Mouse (Mus musculus): ENCODE data around the gene Kmt2a. TPM values are rescaled to one million over a fixed set of nuclear protein-coding genes. Genes with fewer than 3 reads are reported as not detected.

Gene Kmt2a
- polyA plus RNA-seq, 1 experiment: 31.3 TPM

- H3K4me3 ChIP-seq (replicated peaks; ENCODE audit: insufficient read depth, low read depth, low read length): no peak overlapping the region
- H3K27ac ChIP-seq (ENCODE audit: insufficient read depth, low read length): no peak overlapping the region
- peak; percentile 70 to 80 for DNase-seq
- TF ChIP-seq CTCF (IDR thresholded peaks at IDR 0.05; ENCODE audit: borderline replicate concordance, insufficient read depth, low read depth, low read length): peak; percentile 74
- TF ChIP-seq POLR2A (IDR thresholded peaks at IDR 0.05; ENCODE audit: borderline replicate concordance, insufficient read depth, low read length): no peak
- 24% methylated on average over 7 of the region's 7 CpGs for WGBS
- no peaks in the 10 kb centered on the region for H3K4me1 ChIP-seq (ENCODE audit: control insufficient read depth, insufficient read depth, low read length)
- H3K27me3 ChIP-seq (ENCODE audit: control insufficient read depth, insufficient read depth, low read length): no peaks in the 10 kb centered on the region
These were observed 44.7 kb downstream of the Kmt2a start for GRCm38 (mm10) chr9:44836439-44836838.

DNA sequence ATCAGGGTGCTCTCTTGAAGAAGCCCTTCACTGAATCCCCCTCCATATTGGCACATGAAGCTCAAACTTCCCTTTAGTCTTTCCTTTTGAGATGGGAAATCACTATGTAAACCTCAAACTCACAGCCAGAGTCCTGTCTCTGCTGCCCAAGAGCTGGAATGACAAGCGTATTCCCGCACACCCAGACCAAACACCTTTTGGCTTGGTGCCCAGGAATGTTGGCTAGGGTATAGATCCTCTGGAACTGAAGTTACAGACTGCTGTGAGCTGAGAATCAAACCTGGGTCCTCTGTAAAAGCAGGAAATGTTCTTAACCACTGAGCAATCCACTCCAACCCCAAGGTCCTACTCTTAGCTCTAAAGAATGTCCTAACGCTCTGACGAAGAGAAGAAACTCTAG, 48.7 kb downstream of the Kmt2a start:
- WGBS: 49% methylated on average over 4 of the region's 4 CpGs
- DNase-seq: peak in 1 of 2 experiments; percentile 32
- Histone ChIP-seq H3K4me1 (ENCODE audit: control insufficient read depth, insufficient read depth, low read length) (no peaks in the 10 kb centered on the region), H3K27ac (ENCODE audit: insufficient read depth, low read length) (no peak overlapping the region), H3K27me3 (ENCODE audit: control insufficient read depth, insufficient read depth, low read length) (no peaks in the 10 kb centered on the region), H3K4me3 (replicated peaks; ENCODE audit: insufficient read depth, low read depth, low read length) (no peak overlapping the region)
- no peak for TF ChIP-seq POLR2A (IDR thresholded peaks at IDR 0.05; ENCODE audit: borderline replicate concordance, insufficient read depth, low read length)
- TF ChIP-seq CTCF (IDR thresholded peaks at IDR 0.05; ENCODE audit: borderline replicate concordance, insufficient read depth, low read depth, low read length): no peak

- H3K4me1 ChIP-seq (ENCODE audit: control insufficient read depth, insufficient read depth, low read length): no peaks in the 10 kb centered on the region
- DNase-seq: no peak
- H3K27me3 ChIP-seq (ENCODE audit: control insufficient read depth, insufficient read depth, low read length): no peaks in the 10 kb centered on the region
- TF ChIP-seq CTCF (IDR thresholded peaks at IDR 0.05; ENCODE audit: borderline replicate concordance, insufficient read depth, low read depth, low read length) (no peak), POLR2A (IDR thresholded peaks at IDR 0.05; ENCODE audit: borderline replicate concordance, insufficient read depth, low read length) (no peak)
- H3K27ac ChIP-seq (ENCODE audit: insufficient read depth, low read length): no peak overlapping the region
- WGBS: 72% methylated on average over 2 of the region's 2 CpGs
- H3K4me3 ChIP-seq (replicated peaks; ENCODE audit: insufficient read depth, low read depth, low read length): no peak overlapping the region
These were observed 50.6 kb downstream of the Kmt2a start for GRCm38 (mm10) chr9:44830506-44830905.

- DNase-seq: no peak
- H3K4me1 ChIP-seq (ENCODE audit: control insufficient read depth, insufficient read depth, low read length): no peaks in the 10 kb centered on the region
- H3K4me3 ChIP-seq (replicated peaks; ENCODE audit: insufficient read depth, low read depth, low read length): no peak overlapping the region
- no peak for TF ChIP-seq POLR2A (IDR thresholded peaks at IDR 0.05; ENCODE audit: borderline replicate concordance, insufficient read depth, low read length)
- no peak for TF ChIP-seq CTCF (IDR thresholded peaks at IDR 0.05; ENCODE audit: borderline replicate concordance, insufficient read depth, low read depth, low read length)
- H3K27ac ChIP-seq (ENCODE audit: insufficient read depth, low read length): no peak overlapping the region
- no peaks in the 10 kb centered on the region for H3K27me3 ChIP-seq (ENCODE audit: control insufficient read depth, insufficient read depth, low read length)
- WGBS: 96% methylated on average over 11 of the region's 11 CpGs
These were observed 52.2 kb downstream of the Kmt2a start for GRCm38 (mm10) chr9:44828944-44829343.

GRCm38 (mm10) chr9:44826660-44827059, 54.4 kb downstream of the Kmt2a start:
- 91% methylated on average over 7 of the region's 7 CpGs for WGBS
- Histone ChIP-seq H3K4me3 (replicated peaks; ENCODE audit: insufficient read depth, low read depth, low read length) (no peak overlapping the region), H3K27me3 (ENCODE audit: control insufficient read depth, insufficient read depth, low read length) (no peaks in the 10 kb centered on the region), H3K27ac (ENCODE audit: insufficient read depth, low read length) (no peak overlapping the region), H3K4me1 (ENCODE audit: control insufficient read depth, insufficient read depth, low read length) (no peaks in the 10 kb centered on the region)
- TF ChIP-seq CTCF (IDR thresholded peaks at IDR 0.05; ENCODE audit: borderline replicate concordance, insufficient read depth, low read depth, low read length): no peak
- no peak for TF ChIP-seq POLR2A (IDR thresholded peaks at IDR 0.05; ENCODE audit: borderline replicate concordance, insufficient read depth, low read length)
- no peak for DNase-seq

DNA sequence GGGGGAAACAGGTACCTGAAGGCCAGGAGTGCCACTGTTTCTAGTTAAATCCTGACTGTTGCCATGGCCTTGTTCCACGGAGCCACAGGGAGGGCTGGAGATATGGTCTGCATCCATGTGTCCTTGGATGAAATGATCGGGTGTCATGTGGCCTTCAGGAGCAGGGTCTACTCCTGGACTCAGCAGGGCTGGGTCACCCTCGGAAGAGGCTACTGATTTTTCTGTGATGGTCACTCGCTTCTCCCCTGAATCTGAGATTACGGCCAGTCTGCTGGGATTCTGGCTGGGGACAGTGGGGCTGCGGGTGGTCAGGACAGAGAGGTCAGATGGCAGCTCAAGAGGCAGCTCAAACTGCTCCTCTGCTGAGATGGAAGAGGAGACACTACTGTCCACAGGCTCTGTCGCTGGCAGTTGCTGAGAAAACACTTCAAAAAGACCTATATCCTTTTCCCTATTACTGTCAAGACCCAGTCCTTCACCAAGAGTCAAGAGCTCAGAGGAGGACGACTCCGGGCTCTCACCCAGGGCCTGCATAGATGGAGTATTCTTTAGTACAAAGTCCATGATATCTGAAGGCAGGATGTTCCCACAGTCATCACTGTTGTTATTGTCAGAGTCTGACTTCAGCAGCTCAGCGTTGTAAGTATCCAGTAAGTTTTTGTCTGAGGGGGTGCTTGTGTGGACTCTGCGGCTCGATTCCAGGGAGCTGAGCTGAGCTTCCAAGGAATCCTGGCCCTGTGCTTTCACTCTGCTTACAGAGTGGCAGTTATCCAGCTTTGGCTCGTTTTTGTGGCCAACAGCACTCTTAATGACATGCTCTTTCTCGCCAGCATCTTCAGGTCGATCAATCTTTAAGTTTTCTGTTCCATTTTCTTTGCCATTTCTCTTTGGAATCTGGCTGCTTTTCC, 60.9 kb downstream of the Kmt2a start:
- no peaks in the 10 kb centered on the region for H3K27me3 ChIP-seq (ENCODE audit: control insufficient read depth, insufficient read depth, low read length)
- no peak for DNase-seq
- no peaks in the 10 kb centered on the region for H3K4me1 ChIP-seq (ENCODE audit: control insufficient read depth, insufficient read depth, low read length)
- no peak overlapping the region for H3K4me3 ChIP-seq (replicated peaks; ENCODE audit: insufficient read depth, low read depth, low read length)
- no peak overlapping the region; the same call in 1 of the 2 replicates for H3K27ac ChIP-seq (ENCODE audit: insufficient read depth, low read length)
- TF ChIP-seq CTCF (IDR thresholded peaks at IDR 0.05; ENCODE audit: borderline replicate concordance, insufficient read depth, low read depth, low read length): no peak
- TF ChIP-seq POLR2A (IDR thresholded peaks at IDR 0.05; ENCODE audit: borderline replicate concordance, insufficient read depth, low read length): no peak
- 65% methylated on average over 15 of the region's 15 CpGs for WGBS

DNA sequence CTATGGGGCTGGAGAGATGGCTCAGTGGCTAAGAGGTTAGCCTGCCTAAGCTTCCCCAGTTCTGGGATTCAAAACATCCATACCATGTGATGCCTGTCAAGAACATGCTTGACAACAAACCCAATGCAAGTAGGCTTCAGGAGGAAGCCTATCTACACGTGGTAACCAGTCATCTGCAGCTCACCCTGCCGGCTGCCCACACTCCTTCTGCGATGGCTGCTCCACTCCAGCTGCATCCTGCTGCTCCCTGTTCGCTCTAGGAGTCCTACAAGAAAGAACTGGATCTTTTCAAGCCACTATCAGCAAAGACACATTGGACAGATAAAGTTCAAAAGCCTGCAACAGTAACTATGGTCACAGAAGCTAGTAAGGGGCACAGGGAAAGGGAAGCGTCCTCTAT, 63.6 kb downstream of the Kmt2a start:
- Histone ChIP-seq H3K27ac (ENCODE audit: insufficient read depth, low read length) (no peak overlapping the region), H3K4me1 (ENCODE audit: control insufficient read depth, insufficient read depth, low read length) (no peaks in the 10 kb centered on the region), H3K4me3 (replicated peaks; ENCODE audit: insufficient read depth, low read depth, low read length) (no peak overlapping the region), H3K27me3 (ENCODE audit: control insufficient read depth, insufficient read depth, low read length) (no peaks in the 10 kb centered on the region)
- DNase-seq: no peak
- 86% methylated on average over 5 of the region's 5 CpGs for WGBS
- TF ChIP-seq POLR2A (IDR thresholded peaks at IDR 0.05; ENCODE audit: borderline replicate concordance, insufficient read depth, low read length) (no peak), CTCF (IDR thresholded peaks at IDR 0.05; ENCODE audit: borderline replicate concordance, insufficient read depth, low read depth, low read length) (no peak)

- DNase-seq: no peak
- 73% methylated on average over 8 of the region's 8 CpGs for WGBS
- no peaks in the 10 kb centered on the region for H3K4me1 ChIP-seq (ENCODE audit: control insufficient read depth, insufficient read depth, low read length)
- no peak overlapping the region for H3K27ac ChIP-seq (ENCODE audit: insufficient read depth, low read length)
- H3K27me3 ChIP-seq (ENCODE audit: control insufficient read depth, insufficient read depth, low read length): no peaks in the 10 kb centered on the region
- TF ChIP-seq POLR2A (IDR thresholded peaks at IDR 0.05; ENCODE audit: borderline replicate concordance, insufficient read depth, low read length) (no peak), CTCF (IDR thresholded peaks at IDR 0.05; ENCODE audit: borderline replicate concordance, insufficient read depth, low read depth, low read length) (no peak)
- no peak overlapping the region for H3K4me3 ChIP-seq (replicated peaks; ENCODE audit: insufficient read depth, low read depth, low read length)
These were observed 66.9 kb downstream of the Kmt2a start for GRCm38 (mm10) chr9:44814179-44814578.

Data from cerebellum, adult 2 months (tissue).